10 mouse cellular contexts compared by ENCODE assay signal in the genomic region with DNA sequence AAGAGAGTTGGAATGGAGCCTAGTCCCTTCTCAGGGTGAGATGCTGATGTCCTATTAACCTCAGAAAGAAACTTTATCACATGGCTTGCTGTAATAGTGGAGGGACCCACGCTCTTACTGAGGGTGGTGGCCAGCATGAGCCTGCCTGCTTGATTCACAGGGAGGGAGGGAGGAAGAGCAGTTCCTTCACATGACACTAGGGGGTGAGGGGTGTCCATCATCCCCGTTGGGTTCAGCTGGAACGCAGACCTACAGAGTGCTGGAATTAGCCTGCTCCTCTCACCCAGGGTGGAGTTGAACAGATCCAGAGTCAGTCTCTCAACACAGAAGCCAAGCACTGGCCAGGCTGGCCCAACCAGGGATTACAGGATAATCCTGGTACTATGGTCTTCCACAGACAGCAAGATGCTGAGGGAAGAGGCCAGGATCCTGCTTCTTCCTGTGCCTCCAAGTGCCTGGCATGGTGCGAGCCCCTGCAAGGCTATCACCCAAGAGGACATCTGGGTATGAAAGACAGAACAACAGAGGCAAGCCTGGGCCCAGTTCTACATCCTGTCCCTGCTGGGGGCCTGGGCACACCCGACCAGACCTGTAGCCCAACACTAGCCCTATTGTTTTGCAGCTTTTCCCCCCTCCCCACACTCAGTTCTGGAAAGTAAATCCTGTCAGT.
DNase-seq lines count a peak whose midpoint lies in the region; ATAC-seq and TF ChIP-seq lines count a peak whose summit lies in the region.
"Had no signal": no experiment of that assay in that cellular context is flagged by ENCODE, and none has a peak within 500 bp of the region (broad histone marks: within the 10 kb centered on the region; RNA-seq: fewer than 3 reads in every experiment).

No protein-coding gene starts in this region.

- no peak for ATAC-seq in intestine, postnatal 0 days
- ATAC-seq in intestine, embryonic 15.5 days: no peak
- ATAC-seq in midbrain, embryonic 14.5 days (ENCODE audit: low FRiP score, low TSS enrichment): no peak
- no peak for ATAC-seq in midbrain, embryonic 16.5 days
- no peak for ATAC-seq in stomach, postnatal 0 days (ENCODE audit: low FRiP score, low TSS enrichment)
- ATAC-seq: inflammation-experienced regulatory T-cells, adult 6 months had no signal

- H3K9me3 ChIP-seq in intestine, postnatal 0 days (ENCODE audit: control insufficient read depth): no peaks in the 10 kb centered on the region
- H3K9me3 ChIP-seq in intestine, embryonic 15.5 days: no peaks in the 10 kb centered on the region
- no peaks in the 10 kb centered on the region; the same call in 1 of the 2 replicates for H3K9me3 ChIP-seq in midbrain, embryonic 14.5 days (ENCODE audit: control insufficient read depth, low read length)
- no peaks in the 10 kb centered on the region; the same call in 1 of the 2 replicates for H3K9me3 ChIP-seq in midbrain, embryonic 16.5 days (replicated peaks; ENCODE audit: control insufficient read depth, low read length, poor library complexity, severe bottlenecking)
- no peaks in the 10 kb centered on the region for H3K9me3 ChIP-seq in stomach, postnatal 0 days (ENCODE audit: control insufficient read depth, low read length)
- H3K9me3 ChIP-seq: lung, embryonic 15.5 days had no signal

- peak; percentile 24 for DNase-seq in midbrain, embryonic 14.5 days
- no peak for DNase-seq in stomach, postnatal 0 days (ENCODE audit: low spot score)
- DNase-seq in left cerebral cortex, adult 18-20 months (ENCODE audit: low spot score in 2 of 2): no peak
- DNase-seq: cerebellum, adult 9-11 months had no signal

- H3K36me3 ChIP-seq in intestine, postnatal 0 days (ENCODE audit: control insufficient read depth, insufficient read depth): no peaks in the 10 kb centered on the region
- no peaks in the 10 kb centered on the region for H3K36me3 ChIP-seq in intestine, embryonic 15.5 days
- H3K36me3 ChIP-seq in midbrain, embryonic 14.5 days (ENCODE audit: control insufficient read depth, insufficient read depth, low read length): no peaks in the 10 kb centered on the region
- no peaks in the 10 kb centered on the region for H3K36me3 ChIP-seq in midbrain, embryonic 16.5 days (ENCODE audit: control insufficient read depth, insufficient read depth, low read length)
- no peaks in the 10 kb centered on the region for H3K36me3 ChIP-seq in stomach, postnatal 0 days (ENCODE audit: control insufficient read depth, insufficient read depth, low read length)
- H3K36me3 ChIP-seq: lung, embryonic 15.5 days had no signal

- TF ChIP-seq EP300 in stomach, postnatal 0 days (optimal IDR thresholded peaks at IDR 0.05): no peak

- H3K27me3 ChIP-seq in intestine, postnatal 0 days (replicated peaks; ENCODE audit: control insufficient read depth, insufficient read depth, low read length): peaks cover 26% of the 10 kb centered on the region
- peaks cover 28% of the 10 kb centered on the region for H3K27me3 ChIP-seq in intestine, embryonic 15.5 days (replicated peaks)
- H3K27me3 ChIP-seq in midbrain, embryonic 14.5 days (ENCODE audit: control insufficient read depth, insufficient read depth, low read length): peaks cover 32% of the 10 kb centered on the region
- peaks cover 33% of the 10 kb centered on the region for H3K27me3 ChIP-seq in midbrain, embryonic 16.5 days (ENCODE audit: control insufficient read depth, insufficient read depth, low read depth, low read length)
- no peaks in the 10 kb centered on the region for H3K27me3 ChIP-seq in stomach, postnatal 0 days (ENCODE audit: control insufficient read depth, insufficient read depth, low read length)

- no peak overlapping the region for H3K4me3 ChIP-seq in intestine, postnatal 0 days (ENCODE audit: low read depth, low read length)
- no peak overlapping the region for H3K4me3 ChIP-seq in intestine, embryonic 15.5 days (replicated peaks)
- H3K4me3 ChIP-seq in midbrain, embryonic 14.5 days (replicated peaks; ENCODE audit: low read depth, low read length): no peak overlapping the region
- no peak overlapping the region for H3K4me3 ChIP-seq in midbrain, embryonic 16.5 days (ENCODE audit: low read depth, low read length)
- H3K4me3 ChIP-seq in cortical plate, adult 2 months (ENCODE audit: insufficient read depth, low read length): no peak overlapping the region
- H3K4me3 ChIP-seq in stomach, postnatal 0 days (ENCODE audit: low read depth, low read length): no peak overlapping the region
- H3K4me3 ChIP-seq: lung, embryonic 15.5 days had no signal

- no peak overlapping the region for H3K9ac ChIP-seq in intestine, postnatal 0 days (ENCODE audit: low read depth, low read length)
- no peak overlapping the region for H3K9ac ChIP-seq in intestine, embryonic 15.5 days
- H3K9ac ChIP-seq in midbrain, embryonic 14.5 days (replicated peaks; ENCODE audit: low read length): no peak overlapping the region
- no peak overlapping the region for H3K9ac ChIP-seq in midbrain, embryonic 16.5 days (ENCODE audit: low read depth, low read length)
- H3K9ac ChIP-seq in stomach, postnatal 0 days (ENCODE audit: low read length): no peak overlapping the region
- H3K9ac ChIP-seq: lung, embryonic 15.5 days had no signal

- no peak overlapping the region for H3K27ac ChIP-seq in intestine, postnatal 0 days (ENCODE audit: low read depth, low read length)
- H3K27ac ChIP-seq in intestine, embryonic 15.5 days: no peak overlapping the region
- H3K27ac ChIP-seq in midbrain, embryonic 14.5 days (replicated peaks; ENCODE audit: low read depth, low read length): no peak overlapping the region
- H3K27ac ChIP-seq in midbrain, embryonic 16.5 days (ENCODE audit: low read length): no peak overlapping the region
- H3K27ac ChIP-seq in cortical plate, adult 2 months (ENCODE audit: insufficient read depth, low read length): no peak overlapping the region
- H3K27ac ChIP-seq in stomach, postnatal 0 days (replicated peaks): no peak overlapping the region
- H3K27ac ChIP-seq: lung, embryonic 15.5 days had no signal

- TF ChIP-seq POLR2A in cortical plate, adult 2 months (IDR thresholded peaks at IDR 0.05; ENCODE audit: extremely low read depth, insufficient read depth, low read length): no peak

- peak; percentile 68 for TF ChIP-seq CTCF in intestine, postnatal 0 days (IDR thresholded peaks at IDR 0.05; ENCODE audit: low read depth)
- peak; percentile 44 for TF ChIP-seq CTCF in cortical plate, adult 2 months (IDR thresholded peaks at IDR 0.05; ENCODE audit: extremely low read depth, insufficient read depth, low read length)
- TF ChIP-seq CTCF in stomach, postnatal 0 days (IDR thresholded peaks at IDR 0.05; ENCODE audit: low read depth): peak; percentile 66

- H3K4me2 ChIP-seq in intestine, postnatal 0 days (replicated peaks; ENCODE audit: low read depth): no peak overlapping the region
- no peak overlapping the region for H3K4me2 ChIP-seq in intestine, embryonic 15.5 days (replicated peaks)
- H3K4me2 ChIP-seq in midbrain, embryonic 14.5 days (ENCODE audit: low read length): no peak overlapping the region
- H3K4me2 ChIP-seq in midbrain, embryonic 16.5 days (ENCODE audit: low read length): no peak overlapping the region
- no peak overlapping the region for H3K4me2 ChIP-seq in stomach, postnatal 0 days (replicated peaks; ENCODE audit: low read depth)
- H3K4me2 ChIP-seq: lung, embryonic 15.5 days had no signal

- no peaks in the 10 kb centered on the region for H3K4me1 ChIP-seq in intestine, postnatal 0 days (replicated peaks; ENCODE audit: control insufficient read depth, insufficient read depth, low read length)
- no peaks in the 10 kb centered on the region; the same call in 1 of the 2 replicates for H3K4me1 ChIP-seq in intestine, embryonic 15.5 days (replicated peaks)
- H3K4me1 ChIP-seq in midbrain, embryonic 14.5 days (ENCODE audit: control insufficient read depth, insufficient read depth, low read length): no peaks in the 10 kb centered on the region
- H3K4me1 ChIP-seq in midbrain, embryonic 16.5 days (ENCODE audit: control insufficient read depth, insufficient read depth, low read length): peaks cover 4% of the 10 kb centered on the region; the same call in 1 of the 2 replicates
- H3K4me1 ChIP-seq in cortical plate, adult 2 months (ENCODE audit: control insufficient read depth, insufficient read depth, low read length): no peaks in the 10 kb centered on the region; the same call in 1 of the 2 replicates
- no peaks in the 10 kb centered on the region for H3K4me1 ChIP-seq in stomach, postnatal 0 days (replicated peaks; ENCODE audit: control insufficient read depth, insufficient read depth)
- H3K4me1 ChIP-seq: lung, embryonic 15.5 days had no signal

- WGBS in intestine, postnatal 0 days: 48% methylated on average over 5 of the region's 5 CpGs
- WGBS in intestine, embryonic 15.5 days: 46% methylated on average over 5 of the region's 5 CpGs
- 49% methylated on average over 5 of the region's 5 CpGs for WGBS in midbrain, embryonic 14.5 days
- 51% methylated on average over 5 of the region's 5 CpGs for WGBS in midbrain, embryonic 16.5 days
- WGBS in stomach, postnatal 0 days: 47% methylated on average over 5 of the region's 5 CpGs
